Mouse (Mus musculus): Measurements from ENCODE around the gene Ccdc14.

DNA sequence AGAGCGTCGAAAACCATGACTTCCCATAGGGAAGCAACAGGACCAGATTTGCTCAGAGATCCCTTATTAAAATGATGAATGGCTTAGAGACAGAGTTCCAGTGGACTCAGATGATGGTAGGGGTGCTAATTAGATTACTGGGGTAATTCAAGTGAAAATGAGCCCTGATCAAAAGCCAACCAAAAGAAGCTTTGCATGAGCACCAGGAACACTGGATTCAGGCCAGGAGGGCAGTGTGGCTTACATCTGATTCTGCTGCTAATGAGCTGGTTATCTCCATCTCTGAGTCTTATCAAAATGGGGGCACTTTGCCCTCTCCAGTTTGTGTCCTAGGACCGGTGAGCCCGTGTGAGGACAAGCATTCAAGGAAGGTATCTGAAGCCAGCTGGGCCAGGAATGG is 78.0 kb downstream of the Ccdc14 start:
- no peak for TF ChIP-seq POLR2A (IDR thresholded peaks at IDR 0.05; ENCODE audit: borderline replicate concordance, low read depth, low read length)
- TF ChIP-seq CTCF (IDR thresholded peaks at IDR 0.05; ENCODE audit: low read depth, low read length) = no peak

Data from bone marrow macrophage, adult 2 months (primary cell).